Mouse (Mus musculus): ENCODE data around the gene Dnah9. TPM values are rescaled to one million over a fixed set of nuclear protein-coding genes. Genes with fewer than 3 reads are reported as not detected.

Gene Dnah9
- polyA plus RNA-seq, 1 experiment from 2014 or later = 0.29 TPM

- Histone ChIP-seq H3K9ac (no peak overlapping the region), H3K27ac (no peak overlapping the region), H3K4me1 (no peaks in the 10 kb centered on the region), H3K9me3 (no peaks in the 10 kb centered on the region), H3K27me3 (no peaks in the 10 kb centered on the region), H3K4me3 (no peak overlapping the region), H3K4me2 (replicated peaks) (no peak overlapping the region), H3K36me3 (no peaks in the 10 kb centered on the region)
- ATAC-seq (ENCODE audit: insufficient number of reproducible peaks, insufficient read depth, low FRiP score, low TSS enrichment) = no peak
- WGBS = 80% methylated on average over 5 of the region's 5 CpGs
Measured at GRCm38 (mm10) chr11:66072921-66073320, 95.4 kb downstream of the Dnah9 start.

- Histone ChIP-seq H3K27me3 (no peaks in the 10 kb centered on the region), H3K4me3 (no peak overlapping the region), H3K4me1 (no peaks in the 10 kb centered on the region), H3K9me3 (no peaks in the 10 kb centered on the region), H3K9ac (no peak overlapping the region), H3K4me2 (replicated peaks) (no peak overlapping the region), H3K27ac (no peak overlapping the region), H3K36me3 (no peaks in the 10 kb centered on the region)
- no peak for ATAC-seq (ENCODE audit: insufficient number of reproducible peaks, insufficient read depth, low FRiP score, low TSS enrichment)
- 77% methylated on average over 3 of the region's 3 CpGs for WGBS
Measured at GRCm38 (mm10) chr11:66058956-66059355, 109.4 kb downstream of the Dnah9 start.

GRCm38 (mm10) chr11:66051294-66051693, 117.1 kb downstream of the Dnah9 start:
- no peaks in the 10 kb centered on the region for H3K4me1 ChIP-seq
- no peak overlapping the region for H3K4me3 ChIP-seq
- H3K9me3 ChIP-seq = no peaks in the 10 kb centered on the region
- H3K36me3 ChIP-seq = no peaks in the 10 kb centered on the region
- 90% methylated on average over 3 of the region's 3 CpGs for WGBS
- H3K4me2 ChIP-seq (replicated peaks) = no peak overlapping the region
- no peak overlapping the region for H3K9ac ChIP-seq
- no peaks in the 10 kb centered on the region for H3K27me3 ChIP-seq
- no peak overlapping the region for H3K27ac ChIP-seq
- ATAC-seq (ENCODE audit: insufficient number of reproducible peaks, insufficient read depth, low FRiP score, low TSS enrichment) = no peak

GRCm38 (mm10) chr11:66049146-66049545, 119.2 kb downstream of the Dnah9 start:
- Histone ChIP-seq H3K4me2 (replicated peaks) (no peak overlapping the region), H3K4me3 (no peak overlapping the region), H3K9me3 (no peaks in the 10 kb centered on the region), H3K27ac (no peak overlapping the region), H3K4me1 (no peaks in the 10 kb centered on the region), H3K36me3 (no peaks in the 10 kb centered on the region), H3K27me3 (no peaks in the 10 kb centered on the region), H3K9ac (no peak overlapping the region)
- ATAC-seq (ENCODE audit: insufficient number of reproducible peaks, insufficient read depth, low FRiP score, low TSS enrichment) = no peak
- 66% methylated on average over 4 of the region's 4 CpGs for WGBS

- Histone ChIP-seq H3K4me3 (no peak overlapping the region), H3K9ac (no peak overlapping the region), H3K27me3 (no peaks in the 10 kb centered on the region), H3K9me3 (no peaks in the 10 kb centered on the region), H3K36me3 (no peaks in the 10 kb centered on the region), H3K4me2 (replicated peaks) (no peak overlapping the region), H3K4me1 (peaks cover 7% of the 10 kb centered on the region; the same call in 1 of the 2 replicates), H3K27ac (no peak overlapping the region)
- ATAC-seq (ENCODE audit: insufficient number of reproducible peaks, insufficient read depth, low FRiP score, low TSS enrichment) = no peak
- 72% methylated on average over 4 of the region's 4 CpGs for WGBS
Measured at GRCm38 (mm10) chr11:66046594-66047193, 121.7 kb downstream of the Dnah9 start.

- no peak overlapping the region for H3K4me2 ChIP-seq (replicated peaks)
- ATAC-seq (ENCODE audit: insufficient number of reproducible peaks, insufficient read depth, low FRiP score, low TSS enrichment) = no peak
- no peak overlapping the region for H3K9ac ChIP-seq
- no peaks in the 10 kb centered on the region for H3K9me3 ChIP-seq
- 25% methylated on average over 6 of the region's 6 CpGs for WGBS
- peaks cover 7% of the 10 kb centered on the region; the same call in 1 of the 2 replicates for H3K4me1 ChIP-seq
- peak overlapping the region; percentile 65; the same call in 1 of the 2 replicates for H3K27ac ChIP-seq
- H3K27me3 ChIP-seq = no peaks in the 10 kb centered on the region
- H3K4me3 ChIP-seq = no peak overlapping the region
- H3K36me3 ChIP-seq = no peaks in the 10 kb centered on the region
Measured at GRCm38 (mm10) chr11:66043635-66044034, 124.7 kb downstream of the Dnah9 start.

- Histone ChIP-seq H3K4me1 (peaks cover 7% of the 10 kb centered on the region; the same call in 1 of the 2 replicates), H3K4me3 (no peak overlapping the region), H3K4me2 (replicated peaks) (no peak overlapping the region), H3K27ac (no peak overlapping the region), H3K27me3 (no peaks in the 10 kb centered on the region), H3K9me3 (no peaks in the 10 kb centered on the region), H3K9ac (no peak overlapping the region), H3K36me3 (no peaks in the 10 kb centered on the region)
- no peak for ATAC-seq (ENCODE audit: insufficient number of reproducible peaks, insufficient read depth, low FRiP score, low TSS enrichment)
- 79% methylated on average over 2 of the region's 2 CpGs for WGBS
Measured at GRCm38 (mm10) chr11:66042531-66042930, 125.8 kb downstream of the Dnah9 start.

GRCm38 (mm10) chr11:66025728-66026127, 142.6 kb downstream of the Dnah9 start:
- Histone ChIP-seq H3K27ac (no peak overlapping the region), H3K4me3 (no peak overlapping the region), H3K36me3 (no peaks in the 10 kb centered on the region), H3K4me2 (replicated peaks) (no peak overlapping the region), H3K9me3 (no peaks in the 10 kb centered on the region), H3K9ac (no peak overlapping the region), H3K27me3 (no peaks in the 10 kb centered on the region), H3K4me1 (no peaks in the 10 kb centered on the region)
- ATAC-seq (ENCODE audit: insufficient number of reproducible peaks, insufficient read depth, low FRiP score, low TSS enrichment) = no peak
- 62% methylated on average over 1 of the region's 1 CpGs for WGBS

GRCm38 (mm10) chr11:65975871-65976270, 192.5 kb downstream of the Dnah9 start:
- H3K36me3 ChIP-seq = no peaks in the 10 kb centered on the region
- no peak overlapping the region for H3K27ac ChIP-seq
- H3K4me1 ChIP-seq = no peaks in the 10 kb centered on the region
- no peaks in the 10 kb centered on the region for H3K9me3 ChIP-seq
- no peak overlapping the region for H3K9ac ChIP-seq
- no peak overlapping the region for H3K4me2 ChIP-seq (replicated peaks)
- WGBS = 61% methylated on average over 3 of the region's 3 CpGs
- H3K27me3 ChIP-seq = no peaks in the 10 kb centered on the region
- H3K4me3 ChIP-seq = no peak overlapping the region
- no peak for ATAC-seq (ENCODE audit: insufficient number of reproducible peaks, insufficient read depth, low FRiP score, low TSS enrichment)

GRCm38 (mm10) chr11:65930796-65931195, 237.6 kb downstream of the Dnah9 start:
- Histone ChIP-seq H3K4me2 (replicated peaks) (no peak overlapping the region), H3K27me3 (no peaks in the 10 kb centered on the region), H3K27ac (no peak overlapping the region), H3K9me3 (no peaks in the 10 kb centered on the region), H3K4me1 (no peaks in the 10 kb centered on the region), H3K9ac (no peak overlapping the region), H3K4me3 (no peak overlapping the region), H3K36me3 (no peaks in the 10 kb centered on the region)
- ATAC-seq (ENCODE audit: insufficient number of reproducible peaks, insufficient read depth, low FRiP score, low TSS enrichment) = no peak
- WGBS = 80% methylated on average over 2 of the region's 2 CpGs

GRCm38 (mm10) chr11:65930359-65930758, 238.0 kb downstream of the Dnah9 start:
- H3K4me1 ChIP-seq = no peaks in the 10 kb centered on the region
- 72% methylated on average over 4 of the region's 4 CpGs for WGBS
- H3K27ac ChIP-seq = no peak overlapping the region
- no peaks in the 10 kb centered on the region for H3K9me3 ChIP-seq
- no peak overlapping the region for H3K4me3 ChIP-seq
- H3K36me3 ChIP-seq = no peaks in the 10 kb centered on the region
- H3K9ac ChIP-seq = no peak overlapping the region
- ATAC-seq (ENCODE audit: insufficient number of reproducible peaks, insufficient read depth, low FRiP score, low TSS enrichment) = no peak
- H3K4me2 ChIP-seq (replicated peaks) = no peak overlapping the region
- H3K27me3 ChIP-seq = no peaks in the 10 kb centered on the region

- Histone ChIP-seq H3K27me3 (no peaks in the 10 kb centered on the region), H3K4me1 (no peaks in the 10 kb centered on the region), H3K4me2 (replicated peaks) (no peak overlapping the region), H3K36me3 (no peaks in the 10 kb centered on the region), H3K27ac (no peak overlapping the region), H3K4me3 (no peak overlapping the region), H3K9ac (no peak overlapping the region), H3K9me3 (no peaks in the 10 kb centered on the region)
- ATAC-seq (ENCODE audit: insufficient number of reproducible peaks, insufficient read depth, low FRiP score, low TSS enrichment) = no peak
- WGBS = 48% methylated on average over 1 of the region's 1 CpGs
Measured at GRCm38 (mm10) chr11:65927962-65928361, 240.4 kb downstream of the Dnah9 start.

Data from embryonic facial prominence, embryonic 12.5 days (tissue).